Mouse (Mus musculus) frontal cortex, postnatal 10 days (tissue): ENCODE data around the gene Idh3g.

Experiments used
- DNase-seq, 2 experiments: peaks; one replicate each; pipeline ENCODE4 v3.0.0; 2022; ENCODE audit warnings: low spot score in 2 of 2, mixed read lengths in 1 of 2

Gene Idh3g

DNA sequence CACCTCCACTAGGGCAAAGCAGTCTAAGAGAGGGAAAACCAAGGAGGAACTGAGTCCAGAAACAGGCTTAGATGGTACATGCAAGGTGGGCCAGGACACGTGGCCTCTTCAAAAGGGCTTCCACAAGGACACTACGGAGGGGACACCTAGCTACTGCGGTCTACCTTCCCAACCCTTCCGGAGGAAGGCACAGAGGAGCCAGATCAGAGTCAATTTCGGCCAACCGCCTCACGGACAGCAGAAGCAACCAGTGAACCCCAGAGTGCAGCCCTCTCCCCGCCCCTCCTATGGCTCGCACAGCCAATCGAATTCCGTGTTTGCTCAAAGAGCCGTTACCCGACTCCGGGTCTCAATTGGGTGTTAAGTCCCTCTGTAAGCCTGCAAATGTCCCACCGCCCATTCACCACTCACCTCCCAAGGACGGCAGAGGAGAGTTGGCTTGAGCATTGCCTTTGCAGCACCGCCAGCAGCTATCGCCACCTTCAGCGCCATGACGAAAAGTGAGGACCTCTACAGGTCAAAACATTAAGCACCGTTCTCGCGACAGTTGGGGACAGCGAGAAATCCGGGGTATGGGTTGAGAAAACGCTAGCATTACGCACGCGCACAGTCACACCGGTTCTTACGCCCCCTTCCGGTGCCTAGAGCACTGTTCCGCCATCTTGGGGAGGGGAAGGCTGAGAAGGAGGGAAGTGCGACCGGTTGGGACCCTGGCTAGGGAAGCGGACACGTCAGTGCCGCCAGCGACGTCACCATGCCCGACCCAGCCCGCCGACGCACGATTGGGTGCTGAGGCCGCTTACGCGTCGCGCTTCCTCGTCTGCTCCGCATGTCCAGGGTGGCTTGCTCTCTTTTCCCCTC lies at the start of gene Idh3g, which contains the start of gene Ssr4:
Gene Idh3g, minus strand, starts transcription at position 534 of the 861 bp plus-strand sequence.
Gene Ssr4, plus strand, starts transcription at position 665 of the 861 bp plus-strand sequence.
- peak; percentile 90 to 93 for DNase-seq

- no peak for DNase-seq
These were observed 49.0 kb upstream of the Idh3g start for GRCm38 (mm10) chrX:73835731-73836130.

DNA sequence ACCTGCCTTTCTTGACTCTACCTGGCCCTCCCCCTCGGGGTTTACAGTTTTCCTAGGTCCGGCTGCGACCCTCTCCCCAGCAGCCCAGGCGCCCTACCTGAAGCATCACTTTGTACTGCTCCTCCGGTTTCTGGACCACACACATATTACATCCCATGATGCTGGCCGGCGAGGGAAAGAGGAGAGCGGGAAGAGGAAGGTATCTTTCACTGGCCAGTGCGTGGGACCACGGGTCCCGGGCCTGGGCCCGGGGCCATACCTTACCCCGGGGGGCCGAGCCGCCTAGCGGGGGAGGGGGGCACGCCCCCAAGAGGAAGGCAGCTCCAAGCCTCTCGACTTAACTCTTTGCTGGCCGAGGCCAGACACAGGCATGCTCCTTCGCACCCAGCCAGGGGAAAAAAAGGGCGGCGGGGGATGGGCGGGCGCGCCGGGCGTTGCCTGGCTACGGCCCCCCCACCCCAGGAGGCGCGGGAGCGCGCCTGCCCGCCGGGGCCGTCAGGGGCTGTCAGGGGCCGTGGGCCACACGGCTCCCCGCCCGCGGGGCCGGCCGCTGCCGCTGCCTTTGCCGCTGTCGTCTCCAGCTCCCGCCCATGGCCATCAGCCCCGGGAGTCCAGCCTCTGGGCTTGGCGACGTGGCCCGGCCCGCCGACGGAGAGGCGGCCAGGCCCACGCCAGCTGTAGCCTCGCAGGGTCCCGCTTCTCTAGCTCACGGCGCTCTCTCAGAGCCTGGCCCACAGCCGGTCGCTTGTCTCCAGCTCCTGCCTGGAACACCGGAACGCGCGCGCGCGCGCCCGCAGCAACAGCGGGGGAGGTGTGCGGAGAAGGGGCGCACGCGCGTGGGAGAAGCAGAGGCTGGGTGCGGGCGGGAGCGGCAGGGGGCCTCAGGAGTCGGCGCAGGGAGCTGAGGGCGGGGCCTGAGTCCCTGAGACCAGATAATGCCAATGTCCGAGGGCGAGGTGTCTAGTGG lies 37.8 kb upstream of the Idh3g start, which contains the start of gene Pdzd4:
Gene Pdzd4, minus strand, starts transcription at position 785 of the 967 bp plus-strand sequence.
- DNase-seq: peak; percentile 49 to 52

DNA sequence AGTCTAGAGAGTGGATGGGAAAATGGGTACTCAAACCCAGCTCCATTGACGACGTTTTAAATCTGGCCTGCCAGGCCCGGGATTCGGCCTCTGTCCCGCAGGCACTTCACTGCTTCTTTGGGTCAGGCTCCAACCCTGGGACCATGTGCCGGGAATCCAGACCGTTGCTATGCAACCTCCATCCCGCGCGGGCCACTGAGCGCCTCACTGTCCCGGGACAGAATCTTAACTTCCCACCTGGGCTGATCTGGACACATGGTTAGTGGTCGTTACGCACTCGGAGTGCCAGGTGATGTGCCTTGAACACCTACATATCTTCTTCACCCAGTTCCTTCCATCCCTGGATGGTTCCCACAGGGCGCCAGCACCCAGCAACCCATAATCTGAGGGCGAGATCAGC lies 37.0 kb upstream of the Idh3g start:
- DNase-seq: no peak

- DNase-seq: no peak
These were observed 30.1 kb upstream of the Idh3g start for GRCm38 (mm10) chrX:73816596-73817314.

DNA sequence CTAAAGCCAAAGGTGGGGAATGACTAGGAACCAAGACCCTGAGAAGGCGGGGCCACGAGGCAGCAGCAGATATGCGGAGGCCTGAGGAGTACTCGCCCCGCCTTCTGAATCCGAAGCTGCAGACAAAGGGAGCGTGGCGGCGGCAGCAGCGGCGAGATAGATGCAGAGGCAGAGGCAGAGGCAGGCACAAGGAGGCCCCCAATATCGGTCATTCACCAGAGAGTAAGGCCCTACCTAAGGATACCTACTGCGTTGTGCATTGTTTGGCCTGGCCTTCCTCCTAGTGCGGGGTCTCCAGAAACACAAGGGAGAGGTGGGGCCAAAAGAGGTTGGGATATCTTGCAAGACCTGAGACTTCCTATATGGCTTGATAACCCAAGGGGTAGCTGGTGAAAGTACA lies 28.4 kb upstream of the Idh3g start:
- DNase-seq: no peak

GRCm38 (mm10) chrX:73805814-73806213 lies 19.1 kb upstream of the Idh3g start:
- DNase-seq: no peak

- peak in 1 of 2 experiments; percentile 45 for DNase-seq
These were observed 11.8 kb upstream of the Idh3g start for GRCm38 (mm10) chrX:73798502-73798901.

DNA sequence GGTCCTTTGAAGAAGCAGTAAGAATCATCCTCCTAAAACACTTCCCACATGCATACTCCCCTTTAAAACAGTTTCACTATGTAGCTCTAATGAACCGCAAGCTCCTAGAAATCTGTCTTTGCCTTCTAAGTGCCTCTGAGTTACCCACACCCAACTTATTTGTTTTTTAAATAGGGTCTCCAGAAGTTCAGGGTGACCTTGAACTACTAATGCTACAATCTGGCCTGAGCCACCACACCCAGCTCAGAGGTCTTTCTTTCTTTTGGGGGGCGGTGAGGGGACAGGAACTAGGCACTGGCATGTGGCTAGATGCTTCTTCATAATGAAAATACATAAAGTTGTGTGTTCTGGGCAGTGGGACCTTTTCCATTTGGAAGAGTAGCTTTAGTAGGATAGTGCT lies 10.8 kb upstream of the Idh3g start:
- no peak for DNase-seq

GRCm38 (mm10) chrX:73793505-73793904 lies 6.8 kb upstream of the Idh3g start:
- no peak for DNase-seq

- DNase-seq: peak in 1 of 2 experiments; percentile 4
These were observed 6.3 kb upstream of the Idh3g start for GRCm38 (mm10) chrX:73793039-73793438.

- DNase-seq: no peak
These were observed 1.8 kb upstream of the Idh3g start for GRCm38 (mm10) chrX:73788501-73788900.

DNA sequence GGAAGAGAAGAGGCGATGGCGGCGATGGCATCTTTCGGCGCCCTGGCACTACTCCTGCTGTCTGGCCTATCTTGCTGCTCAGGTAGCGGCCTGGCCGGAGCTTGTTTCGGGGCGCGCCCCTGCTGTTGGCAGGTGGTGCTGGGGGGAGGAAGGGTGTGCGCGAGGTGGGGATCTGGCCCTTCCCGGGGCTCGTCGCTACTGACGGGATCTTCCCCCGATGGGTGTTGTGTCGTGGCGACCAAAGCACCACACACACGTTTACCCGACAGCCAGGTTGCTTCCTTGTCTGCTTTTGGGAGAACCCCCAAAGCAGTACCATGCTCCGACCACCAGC lies 495 bp upstream of the Idh3g start:
- no peak for DNase-seq

GRCm38 (mm10) chrX:73785666-73786065 lies 1.0 kb downstream of the Idh3g start:
- no peak for DNase-seq

DNA sequence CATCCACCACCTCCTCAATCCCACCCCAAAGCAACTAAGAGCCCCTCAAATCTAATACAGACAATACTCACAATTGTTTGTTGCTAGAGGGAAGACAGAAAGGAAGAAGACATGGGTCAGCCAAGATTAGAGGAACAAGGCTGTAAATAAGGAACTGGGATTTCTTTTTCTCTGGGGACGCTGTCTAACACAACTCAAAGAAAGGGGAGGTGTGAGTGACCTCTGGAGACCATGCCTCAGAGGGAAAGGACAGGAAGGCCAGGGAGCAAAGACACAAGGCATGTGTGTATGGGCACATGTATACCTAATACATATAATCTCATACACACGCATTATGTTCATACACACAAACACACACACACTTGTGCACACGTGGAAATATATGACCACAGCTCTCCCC lies 4.5 kb downstream of the Idh3g start:
- no peak for DNase-seq

DNA sequence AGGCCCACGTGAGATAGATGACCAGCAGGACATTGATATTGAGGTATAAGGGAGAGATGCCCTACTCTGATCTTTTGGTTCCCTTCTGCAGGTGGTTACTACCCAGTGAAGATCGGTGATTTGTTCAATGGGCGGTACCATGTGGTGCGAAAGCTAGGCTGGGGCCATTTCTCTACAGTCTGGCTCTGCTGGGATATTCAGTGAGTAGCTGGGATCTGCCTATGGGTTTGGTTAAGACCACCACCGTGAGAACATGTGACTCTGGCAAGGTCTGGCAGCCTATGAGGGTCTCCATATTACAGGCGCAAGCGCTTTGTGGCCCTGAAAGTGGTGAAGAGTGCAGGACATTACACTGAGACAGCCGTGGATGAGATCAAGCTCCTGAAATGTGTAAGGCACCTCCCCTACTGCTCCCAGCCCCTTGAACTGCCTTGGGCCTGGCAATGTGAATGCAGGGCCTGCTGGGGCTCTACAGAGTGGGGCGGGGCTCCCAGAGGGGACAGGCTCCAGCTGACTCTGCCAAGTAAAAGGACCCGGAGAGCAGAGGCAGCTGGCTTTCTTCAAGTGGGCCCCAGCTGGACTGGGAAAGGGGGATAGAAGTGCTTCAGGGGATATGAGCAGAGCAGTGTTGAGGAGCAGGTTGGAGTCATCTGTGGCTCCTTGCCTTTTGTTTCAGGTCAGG lies 11.8 kb downstream of the Idh3g start:
- no peak for DNase-seq

DNA sequence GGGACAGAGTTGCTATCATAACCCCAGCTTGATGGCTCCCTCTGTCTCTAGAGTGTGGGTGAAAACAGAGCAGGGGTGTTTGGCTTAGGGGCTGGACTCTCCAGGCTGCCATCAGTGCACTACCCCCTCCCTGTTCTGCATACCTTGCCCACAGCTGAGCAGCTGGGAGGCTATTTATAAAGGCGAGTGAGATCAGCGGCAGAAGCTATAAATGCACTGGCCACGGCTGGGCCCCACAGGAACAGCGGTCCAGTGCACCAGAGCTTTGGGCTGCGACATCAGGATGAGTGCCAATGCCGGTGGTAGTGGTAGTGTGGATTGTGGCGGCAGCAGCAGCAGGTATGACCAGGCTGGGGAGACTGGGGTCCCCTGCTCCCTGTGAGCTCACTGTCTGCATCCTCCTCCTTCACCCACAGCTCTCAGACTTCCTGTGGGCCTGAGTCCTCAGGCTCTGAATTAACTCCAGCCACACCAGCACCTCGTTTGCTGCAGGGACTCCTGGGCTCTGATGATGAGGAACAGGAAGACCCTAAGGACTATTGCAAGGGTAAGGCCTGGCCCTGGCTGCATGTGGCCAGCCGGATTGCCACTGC lies 12.4 kb downstream of the Idh3g start, which contains the start of gene Srpk3:
Gene Srpk3, plus strand, starts transcription at position 238 of the 593 bp plus-strand sequence.
- peak in 1 of 2 experiments; percentile 26 for DNase-seq

DNA sequence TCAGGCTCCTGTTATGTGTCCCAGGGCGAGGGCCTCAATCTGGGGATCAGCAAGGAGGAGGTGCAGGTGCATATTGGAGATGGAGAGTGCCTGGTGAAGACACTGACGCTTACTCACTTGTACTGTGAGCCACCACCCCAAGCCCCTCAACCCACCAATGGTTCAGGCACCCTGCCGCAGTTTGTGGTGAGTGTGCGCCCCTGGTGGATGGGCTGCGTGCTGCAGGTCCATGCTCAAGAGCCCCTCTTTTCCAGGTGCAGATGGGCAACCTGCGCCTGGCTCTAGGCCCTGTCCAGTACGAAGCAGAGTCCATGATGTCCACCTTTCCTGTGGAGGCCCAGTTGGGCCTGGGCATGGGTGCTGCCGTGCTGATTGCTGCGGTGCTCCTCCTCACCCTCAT lies 19.4 kb downstream of the Idh3g start:
- no peak for DNase-seq

GRCm38 (mm10) chrX:73765311-73765710 lies 21.4 kb downstream of the Idh3g start:
- DNase-seq: no peak

GRCm38 (mm10) chrX:73758611-73759290 lies 27.9 kb downstream of the Idh3g start:
- no peak for DNase-seq
